Mouse (Mus musculus) brain, embryonic 14.5 days (tissue): ENCODE results near the gene Sgtb. TPM values are rescaled to one million over a fixed set of nuclear protein-coding genes. Genes with fewer than 3 reads are reported as not detected.
A peak's percentile ranks its signal among the peaks of the same experiment; 100 is the strongest.

Experiments used
- DNase-seq: peaks from one replicate; pipeline ENCODE4 v3.0.0-alpha.2; 2011; ENCODE audit warnings: low read depth
- CTCF ChIP-seq: fragments of 200-500 bp; IDR thresholded peaks from 2 replicates; pipeline ENCODE4 v1.5.1; 2012; ENCODE audit warnings: inconsistent platforms, mild to moderate bottlenecking, moderate library complexity, borderline replicate concordance; ENCODE audit not compliant: insufficient read depth, insufficient read length; ENCODE audit errors: extremely low read depth
- POLR2A ChIP-seq: fragments of 200-500 bp; IDR thresholded peaks from 2 replicates; pipeline ENCODE4 v1.6.1; 2012; ENCODE audit warnings: mild to moderate bottlenecking, inconsistent platforms, borderline replicate concordance; ENCODE audit not compliant: poor library complexity, insufficient read depth, insufficient read length, severe bottlenecking; ENCODE audit errors: extremely low read depth
- polyA plus RNA-seq: library from polyadenylated mRNA; depleted of rRNA; stranded (reverse); fragments of >200 nt; gene quantifications from 2 replicates; pipeline ENCODE4 v1.2.3, GENCODE M21; 2012

Gene Sgtb
- polyA plus RNA-seq, 1 experiment, result 23.7 TPM

GRCm38 (mm10) chr13:104113782-104114181 is 4.2 kb downstream of the Sgtb start:
- no peak for DNase-seq
- no peak for TF ChIP-seq POLR2A
- peak; percentile 2; the same call in 1 of the 2 replicates for TF ChIP-seq CTCF

DNA sequence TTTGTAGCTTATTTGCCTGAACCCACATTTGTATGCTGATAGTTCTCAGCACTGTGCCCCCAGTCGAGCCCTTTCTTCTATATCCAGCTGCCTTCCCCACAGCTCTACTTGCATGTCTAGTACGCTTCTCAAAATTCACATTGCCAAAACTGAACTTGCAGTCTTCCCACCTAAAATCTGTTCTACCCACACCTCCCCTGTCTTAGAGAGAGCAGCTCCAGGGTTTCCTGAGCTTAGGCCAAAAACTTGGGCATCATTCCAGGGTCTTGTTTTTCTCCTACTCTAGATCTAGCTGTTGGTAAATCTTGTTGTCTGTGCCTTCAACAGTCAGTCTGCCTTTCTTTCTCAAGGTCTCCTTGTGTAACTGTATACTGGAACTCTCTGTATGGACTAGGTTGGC is 5.3 kb downstream of the Sgtb start:
- no peak for DNase-seq
- no peak for TF ChIP-seq CTCF
- TF ChIP-seq POLR2A, result no peak

DNA sequence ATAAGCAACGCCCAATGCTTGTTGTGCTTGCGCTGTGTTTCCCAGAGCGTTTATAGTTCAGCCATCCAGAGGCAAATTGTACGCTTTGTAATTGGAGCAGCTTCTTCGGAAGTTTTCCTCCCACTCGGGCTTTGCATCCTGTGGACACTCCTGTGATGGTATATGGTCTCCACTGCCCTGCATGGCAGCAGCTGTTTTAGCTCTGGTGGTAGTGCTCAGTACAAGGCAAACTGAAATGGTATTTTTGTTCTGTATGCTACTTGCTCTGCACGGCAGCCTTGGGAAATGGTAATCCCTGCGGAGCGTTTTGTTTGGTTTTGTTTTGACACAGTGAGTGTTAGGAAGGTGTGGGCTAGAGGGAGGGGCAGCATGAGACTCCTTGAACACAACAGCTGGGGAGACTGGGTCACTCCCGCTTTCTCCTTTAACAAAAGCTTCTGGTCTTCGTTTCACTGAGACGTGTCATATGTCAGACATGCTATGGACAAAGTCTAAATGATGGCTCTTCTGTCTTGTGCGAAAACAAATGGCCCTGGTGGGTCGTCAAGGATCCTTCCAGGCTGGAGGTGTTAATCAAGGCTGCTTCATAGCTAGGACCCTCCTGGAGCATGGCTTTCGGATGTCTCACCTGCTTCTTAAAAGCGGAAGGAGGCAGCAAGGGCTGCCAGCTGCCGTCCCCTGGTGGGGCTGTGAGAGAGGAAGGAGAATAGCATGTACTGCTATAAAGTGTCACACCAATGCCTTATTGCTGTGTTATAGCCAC is 12.7 kb downstream of the Sgtb start:
- no peak for DNase-seq
- TF ChIP-seq CTCF (no peak), POLR2A (no peak)

DNA sequence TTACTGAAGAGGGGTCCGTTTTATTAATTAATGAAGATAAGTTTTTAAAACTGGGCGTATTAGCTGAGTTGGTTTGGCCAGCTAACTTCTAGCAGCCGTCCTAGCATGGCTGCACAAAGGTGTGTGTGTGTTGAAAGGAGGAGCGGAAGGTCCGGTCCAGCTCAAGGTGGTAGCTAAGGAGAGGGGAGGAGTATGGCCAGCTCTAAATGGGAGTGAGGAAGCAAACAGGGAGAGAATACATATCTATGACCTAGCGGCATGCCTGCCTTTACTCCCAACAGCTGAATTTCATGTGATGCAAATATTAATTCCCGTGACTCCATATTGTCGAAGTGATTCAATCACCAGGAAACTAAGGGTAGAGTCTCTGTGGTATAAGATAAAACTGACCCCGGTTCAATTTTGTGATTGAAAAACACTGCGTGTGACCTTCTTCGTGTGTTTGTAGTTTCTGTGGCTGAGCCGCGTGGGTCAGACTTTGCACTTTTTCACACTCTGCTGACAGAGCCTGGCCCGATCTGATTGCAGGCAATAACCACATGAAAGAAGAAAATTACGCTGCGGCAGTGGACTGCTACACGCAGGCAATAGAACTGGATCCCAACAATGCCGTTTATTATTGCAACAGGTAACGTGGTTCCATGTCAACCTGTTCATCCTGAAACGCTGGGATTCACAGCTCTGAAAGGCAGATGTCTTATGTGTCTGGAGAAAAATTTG is 14.3 kb downstream of the Sgtb start:
- DNase-seq, result no peak
- TF ChIP-seq POLR2A (no peak), CTCF (no peak)

- TF ChIP-seq POLR2A (no peak), CTCF (no peak)
- DNase-seq, result no peak
These were observed 23.0 kb downstream of the Sgtb start for GRCm38 (mm10) chr13:104132561-104132960.

GRCm38 (mm10) chr13:104134510-104135085 is 25.1 kb downstream of the Sgtb start:
- TF ChIP-seq POLR2A, result no peak
- TF ChIP-seq CTCF, result no peak
- peak; percentile 48 for DNase-seq

DNA sequence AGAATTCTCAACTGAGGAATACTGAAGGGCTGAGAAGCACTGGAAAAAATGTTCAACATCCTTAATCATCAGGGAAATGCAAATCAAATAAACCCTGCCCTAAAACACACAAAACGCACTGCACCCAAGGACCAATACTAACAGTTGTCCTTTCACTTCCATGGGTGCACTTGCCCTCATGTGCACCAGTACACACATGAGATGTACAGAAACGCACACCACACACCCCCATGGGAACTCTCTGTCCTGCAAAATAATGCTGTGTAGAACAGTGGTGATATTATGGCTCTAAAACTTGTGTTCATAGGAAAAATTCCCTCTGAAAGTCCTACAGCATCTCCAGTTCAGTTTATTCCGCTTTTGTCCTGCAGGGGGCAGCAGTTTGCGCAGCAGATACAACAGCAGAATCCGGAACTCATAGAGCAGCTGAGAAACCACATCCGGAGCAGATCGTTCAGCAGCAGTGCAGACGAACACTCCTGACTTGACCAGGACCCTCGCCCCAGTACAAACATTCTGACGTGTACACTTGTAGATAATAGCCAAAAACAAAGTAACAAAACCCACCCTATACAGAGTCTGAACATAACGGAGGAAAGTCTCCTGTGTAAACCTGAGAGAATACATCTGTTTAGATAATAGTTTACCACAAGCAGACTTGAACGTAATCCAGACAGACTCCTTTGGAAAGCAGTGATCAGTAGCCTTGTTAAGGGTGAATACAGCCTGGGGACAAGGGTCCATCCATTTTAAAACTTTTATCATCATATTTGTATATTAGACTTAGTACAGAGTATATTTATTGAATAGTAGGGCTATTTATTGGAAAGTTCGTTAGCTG is 30.0 kb downstream of the Sgtb start:
- peak; percentile 82 for DNase-seq
- TF ChIP-seq POLR2A, result no peak
- peak; percentile 84 for TF ChIP-seq CTCF

- TF ChIP-seq CTCF (no peak), POLR2A (no peak)
- DNase-seq, result no peak
These were observed 35.3 kb downstream of the Sgtb start for GRCm38 (mm10) chr13:104144871-104145270.

- TF ChIP-seq POLR2A (no peak), CTCF (no peak)
- DNase-seq, result no peak
These were observed 36.1 kb downstream of the Sgtb start for GRCm38 (mm10) chr13:104145646-104146045.

GRCm38 (mm10) chr13:104154180-104154579 is 44.6 kb downstream of the Sgtb start:
- TF ChIP-seq CTCF (no peak), POLR2A (no peak)
- no peak for DNase-seq

- no peak for TF ChIP-seq POLR2A
- no peak for TF ChIP-seq CTCF
- DNase-seq, result no peak
These were observed 45.6 kb downstream of the Sgtb start for GRCm38 (mm10) chr13:104155106-104155505.

DNA sequence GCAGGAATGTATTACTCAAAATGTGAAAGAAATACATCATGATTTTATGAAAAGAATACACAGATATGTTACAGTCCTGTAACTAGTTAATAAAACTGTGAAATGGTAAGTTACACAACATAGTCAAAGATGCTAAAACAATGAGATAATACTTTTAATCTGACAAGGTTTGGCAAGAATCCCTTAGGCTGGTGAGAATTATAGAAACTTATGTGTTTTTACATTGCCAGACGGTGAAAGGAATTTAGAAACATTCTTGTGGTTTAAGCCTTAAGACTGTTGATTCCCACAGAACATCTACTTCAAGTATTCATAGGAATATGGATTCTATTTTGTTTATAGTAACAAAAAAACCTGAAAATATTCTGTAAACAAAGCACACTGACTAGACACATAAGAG is 46.1 kb downstream of the Sgtb start:
- no peak for DNase-seq
- TF ChIP-seq POLR2A (no peak), CTCF (no peak)
